ENCODE assay signal across 8 mouse cellular contexts in the genomic region with DNA sequence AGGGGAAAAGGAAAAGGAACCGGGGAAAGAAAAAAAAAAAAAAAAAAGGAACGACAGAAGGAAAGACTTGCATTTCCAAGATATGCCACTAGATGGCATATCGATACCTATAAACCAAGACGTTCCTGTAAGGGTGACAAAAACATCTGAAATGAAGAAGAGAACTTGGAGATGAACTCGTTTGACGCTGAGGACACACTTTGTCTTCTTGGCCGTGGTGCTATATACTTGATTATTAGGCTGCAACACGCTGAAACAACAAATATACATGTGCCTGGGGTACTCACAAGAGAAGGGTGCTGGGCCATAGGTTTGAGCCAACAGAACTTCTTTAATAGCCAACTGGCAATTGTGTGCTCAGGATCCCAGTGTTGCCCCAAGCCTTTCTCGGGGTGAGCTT.
DNase-seq lines count a peak whose midpoint lies in the region; ATAC-seq and TF ChIP-seq lines count a peak whose summit lies in the region.

No protein-coding gene starts in this region.

- no peak overlapping the region for H3K9ac ChIP-seq in hindbrain, postnatal 0 days (replicated peaks; ENCODE audit: low read length)
- peak overlapping the region; percentile 20; the same call in 1 of the 2 replicates for H3K9ac ChIP-seq in lung, embryonic 16.5 days (ENCODE audit: low read length)

- no peak overlapping the region for H3K27ac ChIP-seq in left cerebral cortex, adult 2 months
- no peak overlapping the region for H3K27ac ChIP-seq in hindbrain, postnatal 0 days
- no peak overlapping the region for H3K27ac ChIP-seq in lung, embryonic 16.5 days (ENCODE audit: low read length)

- intact Hi-C loops in left cerebral cortex, adult 2 months (cut with DNase I), result loop anchor here (1.0 to 5.0 kb wide), 2 partner anchors 313 to 372 kb away; a partner anchor contains a TSS

- DNase-seq in left cerebral cortex, adult 2 months (ENCODE audit: extremely low spot score in 1 of 2, low spot score in 2 of 2), result peak in 1 of 2 experiments; percentile 24
- no peak for DNase-seq in left cerebral cortex, adult 11 months (ENCODE audit: low spot score)
- peak; percentile 70 for DNase-seq in Muller cell, postnatal 12 days (ENCODE audit: inconsistent ontology term)
- peak; percentile 84 for DNase-seq in embryo, embryonic 10.5 days (ENCODE audit: low spot score)
- peak; percentile 90 for DNase-seq in hindbrain, postnatal 0 days (ENCODE audit: low spot score)
- DNase-seq in retina, postnatal 1 day, result peak; percentile 85
- DNase-seq in ovary, adult 18-20 months (ENCODE audit: low spot score), result no peak

- no peaks in the 10 kb centered on the region for H3K4me1 ChIP-seq in hindbrain, postnatal 0 days (ENCODE audit: insufficient read depth, low read length)
- H3K4me1 ChIP-seq in lung, embryonic 16.5 days (replicated peaks; ENCODE audit: control insufficient read depth, insufficient read depth, low read length), result 0 out of 2 replicates have a peak, but pooled peaks cover 2% of the 10 kb centered on the region

- H3K4me2 ChIP-seq in hindbrain, postnatal 0 days (ENCODE audit: low read depth, low read length), result peak overlapping the region; percentile 25; the same call in 1 of the 2 replicates
- H3K4me2 ChIP-seq in lung, embryonic 16.5 days (ENCODE audit: low read depth, low read length), result peak overlapping the region; percentile 39

- peak; percentile 71; the same call in 1 of the 2 replicates for ATAC-seq in hindbrain, postnatal 0 days
- ATAC-seq in lung, embryonic 16.5 days (ENCODE audit: low read depth), result no peak

- no peaks in the 10 kb centered on the region for H3K9me3 ChIP-seq in hindbrain, postnatal 0 days (ENCODE audit: low read length)
- no peaks in the 10 kb centered on the region for H3K9me3 ChIP-seq in lung, embryonic 16.5 days (ENCODE audit: control insufficient read depth, low read length)

- H3K4me3 ChIP-seq in left cerebral cortex, adult 2 months, result no peak overlapping the region
- H3K4me3 ChIP-seq in hindbrain, postnatal 0 days (ENCODE audit: low read length), result no peak overlapping the region
- H3K4me3 ChIP-seq in lung, embryonic 16.5 days (ENCODE audit: low read length), result peak overlapping the region; percentile 23

- no peaks in the 10 kb centered on the region for H3K27me3 ChIP-seq in hindbrain, postnatal 0 days (ENCODE audit: insufficient read depth, low read length)
- no peaks in the 10 kb centered on the region; the same call in 1 of the 2 replicates for H3K27me3 ChIP-seq in lung, embryonic 16.5 days (ENCODE audit: control insufficient read depth, insufficient read depth, low read depth, low read length)

- WGBS in hindbrain, postnatal 0 days, result 6% methylated on average over 9 of the region's 9 CpGs
- WGBS in lung, embryonic 16.5 days, result 5% methylated on average over 9 of the region's 9 CpGs

- no peaks in the 10 kb centered on the region for H3K36me3 ChIP-seq in hindbrain, postnatal 0 days (ENCODE audit: insufficient read depth, low read length)
- no peaks in the 10 kb centered on the region for H3K36me3 ChIP-seq in lung, embryonic 16.5 days (ENCODE audit: control insufficient read depth, insufficient read depth, low read length)

- peak; percentile 75 for TF ChIP-seq CTCF in left cerebral cortex, adult 2 months (IDR thresholded peaks at IDR 0.05)
- peak; percentile 83 for TF ChIP-seq CTCF in hindbrain, postnatal 0 days (IDR thresholded peaks at IDR 0.05; ENCODE audit: low read depth)

Comparison
In these comparisons a context has a peak if more than half of its experiments do, and no peak if none do; other contexts are left out.
1. DNase-seq: peak in Muller cell, postnatal 12 days (single experiment), embryo, embryonic 10.5 days (single experiment), hindbrain, postnatal 0 days (single experiment) and retina, postnatal 1 day (single experiment); none in left cerebral cortex, adult 11 months (single experiment) and ovary, adult 18-20 months (single experiment).